Mouse (Mus musculus) NIH3T3 (cell line): ENCODE data around the gene Clstn1.

ENCODE experiments used
- DNase-seq: peaks from one replicate; pipeline ENCODE4 v3.0.0-alpha.2; 2012; ENCODE audit warnings: low read depth

The Clstn1 gene

DNA sequence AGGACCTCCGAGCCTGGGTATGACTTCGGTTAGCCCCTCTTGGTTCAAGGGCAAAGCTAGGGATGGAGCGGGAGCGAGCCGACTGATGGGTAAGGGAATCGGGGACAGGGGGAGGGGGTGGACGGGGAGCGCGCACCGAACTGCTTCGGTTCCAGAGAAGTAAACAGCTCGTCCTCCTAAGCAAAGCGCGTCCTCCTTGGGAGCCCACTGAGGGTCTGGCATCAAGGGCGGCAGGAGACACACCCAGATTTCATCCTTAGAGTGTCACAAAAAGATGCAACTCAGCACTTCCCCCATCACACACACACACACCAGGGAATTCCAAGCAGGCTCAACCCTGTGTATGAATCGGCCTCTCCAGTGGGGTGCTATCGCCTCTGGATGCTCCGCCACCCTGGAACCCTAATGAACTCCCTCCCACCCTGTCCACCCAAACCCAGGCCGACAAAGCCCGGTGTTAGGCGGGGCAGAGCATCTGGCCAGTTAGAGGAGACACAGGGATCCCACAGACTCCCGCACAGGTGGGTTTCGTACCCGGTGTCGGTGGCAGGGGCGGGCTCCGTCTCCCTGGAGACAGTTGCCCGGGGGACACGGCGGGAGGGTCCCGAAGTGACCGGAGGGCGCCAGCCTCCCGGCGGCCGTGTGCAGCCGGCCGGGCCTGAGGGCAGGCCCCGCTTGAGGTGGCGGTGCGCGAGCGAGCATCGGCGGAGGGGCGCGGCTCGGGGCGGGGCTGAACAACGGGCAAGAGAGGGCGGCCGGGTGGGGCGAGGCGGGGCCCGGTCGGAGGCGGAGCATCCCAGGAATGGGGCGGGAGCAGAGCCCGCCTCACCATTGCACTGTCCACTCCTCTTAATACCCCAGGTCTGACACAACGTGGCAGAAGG is 89.4 kb downstream of the Clstn1 start:
- peak; percentile 84 for DNase-seq

DNA sequence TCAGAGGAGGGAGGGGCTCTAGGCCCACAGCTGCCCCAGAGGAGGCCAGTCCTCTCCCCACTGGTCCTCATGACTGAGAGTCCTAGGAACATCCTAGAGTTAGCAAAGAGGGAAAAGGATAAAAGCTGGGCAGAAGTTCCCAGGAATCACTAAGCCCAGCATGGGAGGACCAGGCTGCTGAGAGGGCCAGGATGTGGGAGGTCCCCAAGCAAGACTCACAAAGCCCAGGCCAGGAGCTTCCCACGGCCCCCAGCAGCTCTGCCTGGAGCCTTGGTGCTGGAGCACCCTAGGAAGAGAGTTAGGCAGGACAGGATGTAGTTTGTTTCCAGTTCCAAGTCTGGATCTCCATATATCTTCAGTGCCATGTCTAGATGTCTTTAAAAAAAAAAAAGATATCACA is 91.7 kb downstream of the Clstn1 start:
- DNase-seq: no peak

DNA sequence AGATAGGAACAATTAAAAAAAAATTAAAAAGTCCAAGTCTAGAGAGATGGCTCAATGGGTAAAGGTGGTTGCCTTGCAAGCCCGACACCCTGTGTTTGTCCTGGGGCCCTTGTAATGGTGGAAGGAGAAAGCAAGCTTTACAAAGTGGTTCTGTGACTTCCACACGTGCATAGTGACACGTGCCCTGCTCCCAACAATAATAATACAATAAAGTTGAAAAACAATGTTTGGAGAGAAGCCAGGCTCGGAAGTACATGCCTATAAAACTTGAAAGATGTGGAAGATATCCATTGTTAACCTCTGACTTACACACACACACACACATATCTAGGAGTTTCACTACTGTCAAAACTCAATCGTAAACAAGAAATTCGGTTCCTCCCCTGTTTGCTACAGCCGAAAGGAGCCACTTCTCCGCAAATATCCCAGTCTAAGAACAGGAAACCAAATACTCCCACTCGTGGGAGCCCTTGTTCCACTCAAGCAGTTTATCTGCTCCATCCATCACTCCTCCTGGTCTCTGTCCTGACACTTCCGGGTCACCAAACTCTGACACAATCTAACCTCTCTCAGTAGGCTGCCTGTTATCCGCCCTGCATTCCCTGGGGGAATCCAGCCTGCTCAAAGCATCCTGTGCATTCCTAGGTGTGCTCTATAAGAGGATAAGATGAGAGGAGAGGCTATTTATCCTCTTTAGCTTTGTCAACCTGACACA is 92.9 kb downstream of the Clstn1 start:
- DNase-seq: no peak

DNA sequence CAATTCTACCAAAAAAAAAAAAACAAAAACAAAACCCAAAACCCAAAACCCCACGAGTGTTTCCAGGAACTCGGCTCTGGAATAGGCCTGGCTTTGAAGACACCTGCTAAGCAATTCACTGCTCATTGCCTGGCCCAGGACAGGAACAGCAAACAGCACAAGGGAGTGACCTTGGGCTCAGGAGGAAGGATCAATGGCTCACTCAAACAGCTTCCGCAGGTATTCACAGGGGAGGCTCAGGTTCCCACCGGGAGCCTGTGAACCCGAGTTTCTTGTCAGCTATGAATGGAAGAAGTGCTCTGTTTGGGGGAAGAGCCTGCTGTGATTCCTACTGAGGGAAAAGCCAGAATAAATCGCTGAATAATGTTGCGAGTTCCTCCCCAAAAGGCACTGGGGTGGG is 97.6 kb downstream of the Clstn1 start:
- no peak for DNase-seq

DNA sequence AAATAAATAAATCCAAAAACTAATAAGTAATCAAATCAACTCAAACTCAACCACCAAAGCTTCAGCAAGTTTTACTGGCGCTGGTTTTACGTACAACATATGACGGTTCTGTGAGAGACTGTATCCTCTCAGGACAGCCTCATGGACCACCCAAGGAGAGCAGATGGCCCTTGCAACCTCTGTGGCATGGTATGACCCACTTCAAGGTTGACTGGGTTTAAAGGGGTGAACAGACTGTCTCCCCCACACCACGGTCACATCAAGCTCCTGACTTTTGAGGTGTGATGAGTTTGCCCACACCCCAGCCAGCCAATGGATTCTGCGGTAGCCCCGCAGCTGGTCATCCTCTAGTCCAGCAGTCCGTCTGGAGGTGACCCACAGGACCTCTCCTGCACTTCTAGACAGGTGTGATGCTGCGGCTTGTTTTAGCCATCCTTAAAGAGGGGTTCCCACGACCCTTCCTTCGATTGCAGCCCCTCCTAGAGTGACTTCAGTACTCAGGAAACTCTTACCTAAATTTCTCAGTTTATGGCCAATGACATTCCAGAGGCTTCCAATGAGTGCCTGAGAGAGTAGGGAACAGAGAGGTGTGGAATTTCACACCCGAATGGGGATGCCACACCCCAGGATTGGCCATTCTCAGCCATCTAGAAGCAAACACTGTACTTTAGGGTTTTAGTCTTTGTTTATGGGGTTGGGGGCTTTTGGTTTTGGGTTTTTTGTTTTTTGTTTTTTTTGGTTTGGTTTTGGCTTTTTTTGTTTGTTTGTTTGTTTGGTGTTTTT is 98.8 kb downstream of the Clstn1 start:
- DNase-seq: no peak

DNA sequence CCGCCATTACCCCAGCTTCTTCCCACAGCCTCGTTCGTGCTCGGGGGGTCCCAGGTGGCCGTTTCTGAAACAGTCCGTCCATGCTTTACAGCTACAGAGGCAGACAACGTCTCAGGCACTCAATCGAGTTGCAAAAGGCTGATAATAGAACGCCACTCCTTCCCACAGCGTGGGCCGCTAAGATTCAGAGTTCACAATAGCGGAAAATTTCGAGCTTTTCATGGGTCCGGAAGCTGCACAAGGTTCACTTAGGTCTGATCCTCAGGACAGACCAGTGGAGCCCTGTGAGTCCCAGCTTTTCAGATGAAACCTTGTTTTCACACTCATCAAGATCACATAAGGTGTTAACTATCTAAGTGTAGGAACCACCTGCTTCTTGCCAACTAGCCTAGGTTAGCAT is 102.6 kb downstream of the Clstn1 start:
- no peak for DNase-seq

DNA sequence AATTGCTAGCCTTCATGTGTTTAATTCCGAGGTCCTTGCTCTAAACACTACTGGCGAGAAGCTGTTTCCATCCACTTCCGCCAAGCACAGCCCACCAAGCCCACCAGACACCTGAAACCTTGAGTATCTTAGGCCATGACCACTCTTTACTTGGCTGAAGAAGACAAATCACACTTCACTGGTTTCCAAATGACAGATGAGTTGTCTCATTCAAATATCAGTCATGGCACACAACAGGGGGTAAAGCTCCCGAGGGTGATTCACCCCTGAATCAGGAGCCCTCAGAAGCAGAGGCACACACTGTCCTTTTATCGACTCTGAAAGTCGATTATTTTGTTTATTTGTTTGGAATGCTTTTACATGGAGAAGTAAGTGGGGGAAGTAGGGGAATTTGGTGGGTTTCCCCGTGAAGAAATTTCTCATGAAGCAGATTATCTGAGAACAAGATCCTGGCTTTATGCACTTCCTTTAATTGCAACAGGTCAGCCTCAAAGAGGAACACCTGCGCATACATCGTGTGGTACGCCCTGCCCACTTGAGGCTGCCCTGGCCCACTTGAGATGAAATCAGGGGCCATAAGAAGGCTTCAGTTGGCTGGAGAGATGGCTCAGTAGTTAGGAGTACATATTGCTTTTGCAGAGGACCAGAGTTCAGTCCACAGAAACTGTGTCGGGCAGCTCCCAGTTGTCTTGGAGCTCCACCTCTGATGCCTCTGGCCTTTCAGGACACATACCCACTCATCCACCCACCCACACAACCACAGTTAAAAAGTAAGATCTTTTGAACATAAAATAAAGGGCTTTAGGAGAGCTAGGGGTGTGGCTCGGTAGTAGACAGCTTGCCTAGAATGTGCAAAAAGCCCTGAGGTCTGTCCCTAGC is 103.8 kb downstream of the Clstn1 start:
- DNase-seq: no peak

DNA sequence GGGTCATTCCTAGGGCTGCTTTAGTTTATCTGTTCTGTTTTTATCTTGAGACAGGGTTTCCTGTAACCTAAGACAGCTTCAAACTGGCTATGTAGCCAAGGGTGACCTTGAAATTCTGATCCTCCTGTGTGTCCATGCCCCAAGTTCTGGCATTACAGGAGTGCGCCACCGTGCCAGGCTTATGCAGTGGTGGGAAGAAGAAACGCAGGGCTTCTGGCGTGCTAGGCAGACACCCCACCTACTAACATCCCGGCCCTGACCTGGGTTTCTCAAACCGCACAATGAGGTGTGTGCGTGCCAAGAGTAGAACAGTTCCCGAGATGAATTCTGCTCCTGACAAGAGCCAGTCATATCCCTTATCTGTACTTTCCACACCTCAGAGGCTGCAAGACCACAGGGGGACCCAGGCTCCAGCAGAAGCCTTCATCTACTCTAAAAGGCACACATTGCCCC is 104.6 kb downstream of the Clstn1 start:
- DNase-seq: no peak

DNA sequence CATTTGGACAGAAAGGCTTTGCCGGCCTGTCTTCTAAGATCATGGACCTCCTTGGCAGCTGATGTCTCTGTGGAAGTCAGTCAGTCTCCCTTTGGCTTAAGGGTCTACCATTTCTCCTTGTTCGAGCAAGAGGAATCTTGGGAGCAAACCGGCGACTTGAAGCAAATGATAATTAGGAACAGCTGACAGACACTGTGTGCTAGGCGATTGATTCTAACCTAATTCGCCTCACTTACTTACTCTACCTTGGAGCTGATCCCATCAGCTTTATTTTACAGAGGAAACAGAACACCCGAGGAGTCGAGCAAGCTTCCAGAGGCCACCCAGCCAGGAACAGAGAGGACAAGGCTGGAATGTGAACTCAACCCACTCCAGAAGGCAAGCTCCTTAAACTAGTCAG is 105.1 kb downstream of the Clstn1 start:
- no peak for DNase-seq

DNA sequence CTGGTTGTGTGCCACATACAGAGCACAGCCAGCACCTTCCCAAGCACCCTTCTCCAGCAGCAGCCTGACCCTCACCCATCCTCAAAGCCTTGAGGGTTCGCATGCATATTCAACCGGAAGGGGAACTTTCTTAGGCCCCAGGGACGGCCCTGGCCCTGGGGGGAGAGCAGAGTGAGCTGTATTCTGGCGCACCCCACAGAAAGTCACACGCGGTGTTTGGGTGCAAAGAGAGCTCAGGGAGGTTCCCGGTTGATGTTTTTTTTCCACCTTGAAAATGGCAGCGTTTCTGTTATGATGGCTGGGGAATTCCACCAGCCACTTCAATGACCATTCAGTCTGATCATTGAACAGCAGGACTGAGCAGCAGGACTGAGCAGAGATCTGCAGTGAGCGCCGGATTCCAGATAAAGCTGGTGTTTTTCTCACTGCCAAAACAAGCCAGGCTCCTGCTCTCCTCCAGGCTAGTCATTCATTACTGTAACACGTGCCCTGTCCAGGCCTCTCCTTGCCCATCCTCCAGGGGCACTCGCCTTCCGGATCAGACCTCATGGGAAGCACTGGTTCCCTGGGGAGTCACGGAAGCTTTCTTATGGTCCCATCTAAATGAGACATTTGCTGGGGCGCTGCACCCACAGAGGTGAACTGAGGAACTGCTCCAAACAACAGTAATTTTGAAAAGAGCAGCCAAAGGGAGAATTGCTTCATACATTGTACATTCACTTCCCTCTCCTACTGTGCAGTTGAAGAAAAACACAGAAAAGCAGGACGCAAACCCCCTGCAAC is 110.1 kb downstream of the Clstn1 start:
- no peak for DNase-seq

DNA sequence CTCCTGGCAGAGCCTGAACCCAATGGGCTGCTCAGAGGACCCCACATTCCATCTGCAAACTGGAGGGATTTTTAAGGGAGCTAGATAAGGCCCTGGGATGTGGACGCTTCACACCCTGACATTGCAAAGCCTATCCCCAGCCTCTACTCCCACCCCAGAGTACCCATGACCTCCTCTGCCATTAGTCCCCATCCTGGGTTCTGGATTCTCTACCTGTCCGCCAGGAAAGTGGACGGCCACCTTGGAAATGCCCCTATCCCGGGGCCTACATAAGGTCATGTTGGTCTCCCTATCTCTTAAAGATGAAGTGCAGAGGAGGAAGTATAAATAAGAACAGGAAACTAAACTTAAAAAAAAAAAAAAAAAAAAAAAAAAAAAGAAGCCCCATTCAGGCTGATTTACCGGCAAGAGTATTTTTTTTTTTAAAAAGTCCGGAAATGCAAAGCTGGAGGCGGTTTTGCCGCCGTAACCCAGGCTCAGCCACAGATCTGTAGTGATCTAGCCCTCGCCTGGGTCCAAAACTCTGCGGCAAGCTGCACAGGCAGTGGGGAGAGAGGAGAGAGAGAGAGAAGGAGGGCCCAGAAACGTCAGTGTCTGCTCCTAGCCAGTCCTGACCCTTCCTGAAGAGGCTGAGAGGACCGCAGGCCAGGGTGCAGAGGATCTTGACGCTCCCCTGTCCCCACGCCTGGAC is 111.4 kb downstream of the Clstn1 start:
- no peak for DNase-seq

DNA sequence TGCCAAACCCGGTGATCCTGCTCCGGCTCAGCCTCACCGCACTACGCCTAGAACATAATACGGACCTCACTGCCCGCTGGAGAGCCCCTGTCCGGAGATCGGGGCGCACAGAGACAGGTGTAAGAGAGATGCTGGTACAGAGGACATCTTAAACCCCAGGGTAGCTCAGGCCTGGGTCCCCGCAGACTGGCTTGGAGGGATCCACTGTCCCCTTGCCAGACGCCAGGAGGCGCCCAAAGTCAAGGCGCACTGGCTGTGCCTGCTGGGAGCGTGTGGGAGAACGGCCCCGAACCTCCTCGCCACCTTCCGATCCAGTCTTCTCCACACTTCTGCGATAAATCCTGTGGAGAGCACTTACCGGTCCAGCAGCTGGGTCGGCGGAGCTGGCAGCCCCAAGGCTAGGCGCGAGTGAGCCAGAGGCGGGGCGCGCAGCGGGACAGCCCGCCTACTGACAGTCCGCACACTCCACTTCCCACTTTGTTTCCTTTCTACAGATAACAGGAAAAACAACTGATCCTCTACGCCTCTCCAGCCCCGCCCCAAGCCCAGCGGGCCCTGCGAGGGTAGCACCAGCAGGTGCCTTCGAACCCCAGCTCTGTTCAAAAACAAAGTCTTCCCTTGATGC is 112.0 kb downstream of the Clstn1 start:
- peak; percentile 62 for DNase-seq
